Mouse (Mus musculus) stomach, embryonic 16.5 days (tissue): ENCODE results near the gene Olfr1348. TPM values are rescaled to one million over a fixed set of nuclear protein-coding genes. Genes with fewer than 3 reads are reported as not detected.
"Not testable (repeated sequence)": the region's sequence is repeated elsewhere in the genome, so short reads cannot be mapped to it uniquely, and the experiment has no call there.

ENCODE experiments used
- ATAC-seq: fragments of 200-750 bp; cut with Nextera tagmentation; 2 replicates; pipeline ENCODE4 v1.8.0; 2017; ENCODE audit warnings: moderate number of reproducible peaks, moderate TSS enrichment; ENCODE audit not compliant: insufficient read depth, low FRiP score
- H3K27ac ChIP-seq: fragments of 300-500 bp; sonication (generic); 2 replicates; pipeline ENCODE4 v1.5.1; 2014; ENCODE audit warnings: low read length
- H3K27me3 ChIP-seq: fragments of 300-500 bp; sonication (generic); 2 replicates; pipeline ENCODE4 v1.6.1; 2014; ENCODE audit warnings: low read length, control low read depth, mixed read lengths; ENCODE audit not compliant: control insufficient read depth, insufficient read depth
- H3K36me3 ChIP-seq: fragments of 300-500 bp; sonication (generic); 2 replicates; pipeline ENCODE4 v1.6.1; 2014; ENCODE audit warnings: low read length; ENCODE audit not compliant: control insufficient read depth, insufficient read depth
- H3K4me1 ChIP-seq: fragments of 300-500 bp; sonication (generic); 2 replicates; pipeline ENCODE4 v1.6.1; 2014; ENCODE audit warnings: low read length, control low read depth, mixed read lengths; ENCODE audit not compliant: control insufficient read depth, insufficient read depth
- H3K4me2 ChIP-seq: fragments of 300-500 bp; sonication (generic); 2 replicates; pipeline ENCODE4 v1.6.1; 2014; ENCODE audit warnings: low read depth, low read length, mixed read lengths
- H3K4me3 ChIP-seq: fragments of 300-500 bp; sonication (generic); replicated peaks from 2 replicates; pipeline ENCODE4 v1.5.1; 2014; ENCODE audit warnings: mild to moderate bottlenecking, low read length
- H3K9ac ChIP-seq: fragments of 300-500 bp; sonication (generic); 2 replicates; pipeline ENCODE4 v1.6.1; 2014; ENCODE audit warnings: low read length
- H3K9me3 ChIP-seq: fragments of 300-500 bp; sonication (generic); replicated peaks from 2 replicates; pipeline ENCODE4 v1.6.1; 2016; ENCODE audit warnings: low read length, control low read depth; ENCODE audit not compliant: control insufficient read depth
- WGBS: fragments of 180-500 bp; shearing (Covaris S2); extraction: QIAGEN DNeasy Blood & Tissue Kit; methylation state at CpG from one replicate; pipeline ENCODE4 v1.1.7; 2014; 5-methylcytosine and 5-hydroxymethylcytosine counted together
- polyA plus RNA-seq: library from polyadenylated mRNA; unstranded; fragments of >200 nt; fragmentation: Nextera tagmentation; extraction: Ambion mirVana; gene quantifications from 2 replicates; pipeline ENCODE4 v1.2.1, GENCODE M21; 2015

The Olfr1348 gene
- polyA plus RNA-seq: not detected in 2 replicates

DNA sequence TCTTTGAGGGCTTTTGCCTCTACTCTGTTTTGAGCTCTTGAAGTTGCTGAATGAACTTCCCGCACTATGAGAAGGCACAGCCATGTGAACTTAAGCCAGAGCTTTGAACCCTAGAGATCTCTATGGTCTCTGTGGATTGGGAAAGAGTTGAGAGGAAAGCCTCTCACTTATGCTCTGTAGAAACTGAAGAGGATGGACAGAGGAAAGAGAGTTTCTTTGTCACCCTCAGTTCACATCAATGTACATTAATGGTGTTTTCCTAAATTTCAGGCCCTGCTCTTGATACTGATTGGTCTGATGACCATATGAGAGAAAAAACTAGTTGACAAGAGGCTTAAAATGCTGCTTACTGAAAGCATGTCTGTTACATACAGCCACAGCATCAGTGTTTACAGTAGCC is at the start of gene Olfr1348:
Gene Olfr1348, minus strand, starts transcription at position 101 of the 400 bp plus-strand sequence.
- H3K4me1 ChIP-seq: no peaks in the 10 kb centered on the region
- no peak within 1 kb of the TSS for H3K27ac ChIP-seq
- H3K36me3 ChIP-seq: no peaks in the 10 kb centered on the region
- 90% methylated on average over 1 of the region's 1 CpGs for WGBS
- H3K4me2 ChIP-seq: no peak within 1 kb of the TSS
- H3K9me3 ChIP-seq: 0 out of 2 replicates have a peak, but pooled peaks cover 3% of the 10 kb centered on the region
- H3K9ac ChIP-seq: no peak within 1 kb of the TSS
- ATAC-seq: no peak
- H3K27me3 ChIP-seq: no peaks in the 10 kb centered on the region
- no peak within 1 kb of the TSS for H3K4me3 ChIP-seq

DNA sequence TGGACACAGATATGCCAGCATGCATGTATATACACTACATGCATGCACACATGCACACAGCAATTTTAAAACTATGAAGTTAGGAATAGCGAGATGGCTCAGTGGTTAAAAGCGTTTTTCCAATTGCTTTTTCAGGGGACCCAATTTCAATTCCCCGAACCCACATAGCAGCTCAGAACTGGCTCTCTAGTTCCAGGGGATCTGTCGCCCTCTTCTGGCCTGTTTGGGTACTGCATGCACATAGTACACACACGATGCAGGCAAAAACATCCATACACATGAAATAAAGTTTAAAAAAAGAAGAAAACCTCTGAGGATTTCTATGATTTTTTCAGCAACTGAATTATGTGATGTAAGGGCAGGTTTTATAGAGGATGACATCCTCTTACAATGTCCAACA is 17.6 kb upstream of the Olfr1348 start:
- no peaks in the 10 kb centered on the region for H3K4me1 ChIP-seq
- H3K4me2 ChIP-seq: no peak overlapping the region
- H3K27ac ChIP-seq: no peak overlapping the region
- no peak overlapping the region for H3K9ac ChIP-seq
- no peaks in the 10 kb centered on the region for H3K27me3 ChIP-seq
- H3K9me3 ChIP-seq: 0 out of 2 replicates have a peak, but pooled peaks cover 2% of the 10 kb centered on the region
- no peaks in the 10 kb centered on the region for H3K36me3 ChIP-seq
- 65% methylated on average over 5 of the region's 5 CpGs for WGBS
- H3K4me3 ChIP-seq: no peak overlapping the region
- no peak for ATAC-seq

DNA sequence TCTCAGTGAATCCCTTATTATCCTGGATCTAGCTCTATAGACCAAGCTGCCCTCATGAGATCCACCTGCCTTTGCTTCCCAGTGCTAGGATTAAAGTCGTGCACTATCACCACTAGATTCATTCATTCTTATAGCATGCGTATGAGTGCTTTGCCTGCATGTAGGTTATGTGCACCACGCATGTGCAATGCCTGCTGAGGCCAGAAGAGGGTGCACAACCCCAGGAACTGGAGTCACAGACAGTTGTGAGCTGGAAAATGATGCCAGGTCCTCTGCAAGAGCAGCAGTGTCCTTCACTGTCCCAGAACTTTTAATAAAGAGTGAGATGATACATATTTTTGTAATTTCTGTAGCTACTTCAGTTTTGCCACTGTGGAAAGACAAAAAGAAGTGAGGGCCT is 16.5 kb upstream of the Olfr1348 start:
- Histone ChIP-seq H3K9me3 (0 out of 2 replicates have a peak, but pooled peaks cover 2% of the 10 kb centered on the region), H3K4me3 (no peak overlapping the region), H3K36me3 (no peaks in the 10 kb centered on the region), H3K9ac (no peak overlapping the region), H3K4me1 (no peaks in the 10 kb centered on the region), H3K4me2 (no peak overlapping the region), H3K27me3 (no peaks in the 10 kb centered on the region), H3K27ac (no peak overlapping the region)
- WGBS: 57% methylated on average over 3 of the region's 3 CpGs
- no peak for ATAC-seq

DNA sequence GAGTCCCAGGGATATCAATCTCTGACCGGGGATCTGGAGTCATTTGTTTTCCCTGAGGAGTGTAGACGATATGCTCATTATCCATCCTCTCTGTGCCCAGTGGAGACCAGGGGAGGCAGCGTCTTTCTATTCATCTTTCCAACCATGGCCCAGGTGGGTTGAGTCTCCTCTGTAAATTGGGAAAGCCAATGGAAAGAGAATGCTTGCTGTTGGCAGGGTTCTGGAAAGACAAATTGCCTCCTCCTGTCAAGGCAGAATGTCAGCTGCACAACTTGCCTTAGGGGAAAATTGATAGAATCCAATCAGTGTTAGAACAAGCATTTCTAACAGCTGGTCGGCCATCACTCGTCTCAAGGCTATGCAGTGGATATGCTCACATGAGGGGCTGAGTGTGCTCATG is 14.3 kb upstream of the Olfr1348 start, which contains the start of gene Olfr1349:
Gene Olfr1349, minus strand, starts transcription at position 101 of the 400 bp plus-strand sequence.
- Histone ChIP-seq H3K4me3 (no peak within 1 kb of the TSS), H3K4me1 (no peaks in the 10 kb centered on the region), H3K36me3 (no peaks in the 10 kb centered on the region), H3K27me3 (no peaks in the 10 kb centered on the region), H3K9me3 (0 out of 2 replicates have a peak, but pooled peaks cover 2% of the 10 kb centered on the region), H3K9ac (no peak within 1 kb of the TSS), H3K4me2 (no peak within 1 kb of the TSS), H3K27ac (no peak within 1 kb of the TSS)
- 83% methylated on average over 5 of the region's 5 CpGs for WGBS
- ATAC-seq: no peak

DNA sequence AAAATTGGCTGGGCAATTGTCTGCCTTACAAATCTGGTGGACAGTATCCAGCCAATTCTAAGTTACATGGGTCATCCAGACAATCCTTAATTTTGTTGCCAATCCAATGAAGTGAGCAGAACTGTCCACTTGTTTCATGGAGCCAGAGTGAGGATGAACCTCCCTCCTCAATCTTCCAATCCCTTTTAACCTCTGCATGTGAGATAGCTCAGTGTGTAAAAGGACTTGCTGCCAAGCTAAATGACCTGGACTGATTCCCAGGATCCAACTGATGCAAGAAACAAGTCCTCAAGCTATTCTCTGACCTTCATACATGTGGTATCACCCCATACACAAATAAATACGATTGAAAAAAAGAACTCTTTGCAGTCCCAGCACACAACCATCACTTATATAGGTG is 13.1 kb upstream of the Olfr1348 start:
- H3K4me2 ChIP-seq: no peak overlapping the region
- no peaks in the 10 kb centered on the region for H3K36me3 ChIP-seq
- H3K4me1 ChIP-seq: no peaks in the 10 kb centered on the region
- 27% methylated on average over 1 of the region's 1 CpGs for WGBS
- H3K4me3 ChIP-seq: no peak overlapping the region
- H3K9ac ChIP-seq: no peak overlapping the region
- no peaks in the 10 kb centered on the region for H3K27me3 ChIP-seq
- ATAC-seq: no peak
- 0 out of 2 replicates have a peak, but pooled peaks cover 2% of the 10 kb centered on the region for H3K9me3 ChIP-seq
- H3K27ac ChIP-seq: no peak overlapping the region

DNA sequence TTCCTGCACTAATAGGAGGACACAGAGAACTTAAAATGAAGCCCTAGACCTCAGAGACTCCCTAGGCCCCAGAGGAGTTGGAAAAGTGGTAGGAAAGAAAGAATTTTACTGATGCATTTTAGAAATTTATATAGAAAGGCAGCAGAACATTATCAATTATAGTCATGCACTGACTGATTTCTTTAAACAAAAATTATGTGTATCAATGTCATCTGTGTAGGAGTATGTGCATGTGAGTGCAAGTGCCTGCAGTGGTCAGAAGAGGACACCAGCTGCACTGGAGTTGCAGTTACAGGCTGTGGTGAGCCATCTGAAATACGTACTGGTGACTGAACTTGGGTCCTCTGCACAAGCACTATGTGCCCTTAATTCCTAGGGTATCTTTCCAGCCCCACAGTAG is 8.9 kb downstream of the Olfr1348 start, which contains the start of gene Olfr1347:
Gene Olfr1347, minus strand, starts transcription at position 101 of the 400 bp plus-strand sequence.
- Histone ChIP-seq H3K36me3 (no peaks in the 10 kb centered on the region), H3K27ac (no peak within 1 kb of the TSS), H3K4me3 (no peak within 1 kb of the TSS), H3K9ac (no peak within 1 kb of the TSS), H3K4me1 (no peaks in the 10 kb centered on the region), H3K4me2 (no peak within 1 kb of the TSS), H3K27me3 (no peaks in the 10 kb centered on the region), H3K9me3 (no peaks in the 10 kb centered on the region; the same call in 1 of the 2 replicates)
- 68% methylated on average over 1 of the region's 1 CpGs for WGBS
- no peak for ATAC-seq

DNA sequence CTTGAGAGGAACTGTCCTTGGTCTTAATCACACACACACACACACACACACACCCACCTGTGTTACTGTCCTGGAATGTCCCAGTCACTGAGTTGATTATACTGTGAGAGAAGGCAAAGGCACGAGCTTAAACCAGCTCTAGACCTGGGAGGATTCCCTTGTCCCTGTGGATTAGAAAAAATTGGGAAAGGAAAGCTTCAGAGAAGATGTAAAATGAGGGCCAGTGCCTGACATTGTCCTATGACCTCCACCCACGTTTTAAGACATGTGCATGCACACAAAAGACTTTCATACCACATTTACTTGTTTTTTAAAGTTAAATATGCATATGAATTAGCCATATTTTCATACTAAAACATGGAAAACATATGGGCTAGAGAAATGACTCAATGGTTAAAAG is 21.7 kb downstream of the Olfr1348 start, which contains the start of gene Olfr5:
Gene Olfr5, minus strand, starts transcription at position 101 of the 400 bp plus-strand sequence.
- Histone ChIP-seq H3K9ac (no peak within 1 kb of the TSS), H3K4me2 (no peak within 1 kb of the TSS), H3K9me3 (no peaks in the 10 kb centered on the region), H3K4me1 (no peaks in the 10 kb centered on the region), H3K36me3 (no peaks in the 10 kb centered on the region), H3K27me3 (no peaks in the 10 kb centered on the region), H3K27ac (no peak within 1 kb of the TSS), H3K4me3 (no peak within 1 kb of the TSS)
- ATAC-seq: no peak
- WGBS: 26% methylated on average over 2 of the region's 2 CpGs

DNA sequence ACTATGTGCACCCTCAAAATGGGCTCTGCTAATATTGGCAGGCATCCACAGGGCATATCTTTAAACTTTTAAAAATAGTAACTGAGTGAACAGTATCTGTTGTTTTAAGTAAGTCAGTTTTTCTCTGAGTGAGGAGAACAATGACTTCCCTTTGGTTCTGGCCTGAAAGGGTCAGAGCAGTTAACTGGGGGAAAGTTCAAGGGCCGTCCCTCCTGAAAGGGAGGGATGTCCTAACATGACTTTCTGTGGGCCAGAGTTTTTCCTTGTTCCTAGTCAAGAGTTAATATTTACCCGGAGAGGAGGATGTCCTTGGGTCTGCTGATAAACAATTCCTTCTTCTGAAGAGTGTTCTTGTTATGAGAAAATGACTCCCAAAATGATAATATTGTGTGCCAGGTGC is 30.9 kb downstream of the Olfr1348 start:
- not testable (repeated sequence) for H3K9me3 ChIP-seq, H3K27ac ChIP-seq, H3K9ac ChIP-seq, H3K4me3 ChIP-seq, H3K4me2 ChIP-seq, H3K27me3 ChIP-seq, H3K4me1 ChIP-seq, ATAC-seq, H3K36me3 ChIP-seq
- 64% methylated on average over 2 of the region's 2 CpGs for WGBS

DNA sequence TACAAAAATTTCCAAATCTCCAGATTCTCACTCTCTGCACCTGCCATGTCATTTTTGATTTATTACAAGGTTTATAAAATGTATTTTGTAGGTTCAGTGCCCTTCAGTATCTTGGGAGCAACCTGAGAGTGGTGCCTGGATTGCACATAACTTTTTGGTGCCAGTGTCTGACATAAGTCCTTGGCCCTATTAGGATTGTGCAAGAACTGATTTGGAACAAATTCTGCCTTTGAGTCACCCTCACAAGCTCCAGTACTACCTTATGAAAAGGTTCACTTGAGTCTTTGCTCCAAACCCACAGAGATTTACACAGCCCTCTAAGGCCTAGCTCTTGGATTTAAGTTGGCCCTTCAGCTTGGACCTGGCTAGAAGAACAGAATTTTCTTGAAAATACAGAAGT is 41.6 kb downstream of the Olfr1348 start, which contains the start of gene Olfr1346:
Gene Olfr1346, plus strand, starts transcription at position 151 of the 400 bp plus-strand sequence.
- no peaks in the 10 kb centered on the region for H3K4me1 ChIP-seq
- no peaks in the 10 kb centered on the region for H3K36me3 ChIP-seq
- no peak for ATAC-seq
- no peak within 1 kb of the TSS for H3K9ac ChIP-seq
- H3K27me3 ChIP-seq: no peaks in the 10 kb centered on the region
- H3K9me3 ChIP-seq: no peaks in the 10 kb centered on the region
- H3K4me3 ChIP-seq: no peak within 1 kb of the TSS
- no peak within 1 kb of the TSS for H3K27ac ChIP-seq
- no peak within 1 kb of the TSS for H3K4me2 ChIP-seq
